Mouse (Mus musculus): Measurements from ENCODE around the gene Mtus2.
"Not testable (repeated sequence)": the region's sequence is repeated elsewhere in the genome, so short reads cannot be mapped to it uniquely, and the experiment has no call there.

Gene Mtus2

GRCm38 (mm10) chr5:148289951-148290350 lies 332.8 kb downstream of the Mtus2 start:
- no peak for DNase-seq

DNA sequence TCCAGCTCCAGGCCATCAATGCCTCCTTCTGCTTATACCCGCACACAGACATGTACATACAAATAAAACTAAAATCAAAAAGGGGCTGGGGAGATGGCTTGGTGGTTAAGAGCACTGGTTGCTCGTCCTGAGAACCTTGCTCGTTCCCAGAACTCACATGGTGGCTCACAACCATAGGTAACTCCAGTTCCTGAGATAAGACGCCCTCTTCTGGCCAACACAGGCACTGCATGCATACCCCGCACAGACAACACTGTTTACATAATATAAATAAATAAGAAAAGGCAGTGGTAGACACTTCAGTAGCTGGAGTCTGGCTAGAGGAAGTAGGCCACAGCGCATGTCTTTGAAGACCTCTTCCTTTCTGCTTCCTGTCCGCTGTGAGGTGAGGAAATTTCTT lies 335.7 kb downstream of the Mtus2 start:
- no peak for DNase-seq

GRCm38 (mm10) chr5:148293346-148293745 lies 336.2 kb downstream of the Mtus2 start:
- DNase-seq: peak; percentile 3

GRCm38 (mm10) chr5:148302968-148303367 lies 345.8 kb downstream of the Mtus2 start:
- DNase-seq: no peak

DNA sequence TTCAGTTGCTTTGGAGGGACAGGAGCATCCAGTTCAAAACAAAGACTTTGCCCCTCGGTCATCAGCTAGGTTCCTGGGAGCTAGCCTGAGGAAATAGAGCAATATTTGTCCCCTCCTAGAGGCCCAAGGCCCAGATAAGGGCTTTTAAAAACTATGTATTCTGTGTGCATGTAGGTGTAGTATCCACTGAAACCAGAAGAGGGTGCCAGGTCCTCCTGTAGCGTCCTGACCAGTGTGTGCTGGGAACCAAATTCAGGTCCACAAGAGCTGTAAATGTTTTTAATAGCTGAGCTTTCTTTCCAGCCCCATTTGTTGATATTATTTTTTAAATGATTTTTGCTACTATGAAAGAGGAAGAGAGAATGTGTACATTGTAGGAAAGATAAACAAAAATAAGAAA lies 347.0 kb downstream of the Mtus2 start:
- no peak for DNase-seq

DNA sequence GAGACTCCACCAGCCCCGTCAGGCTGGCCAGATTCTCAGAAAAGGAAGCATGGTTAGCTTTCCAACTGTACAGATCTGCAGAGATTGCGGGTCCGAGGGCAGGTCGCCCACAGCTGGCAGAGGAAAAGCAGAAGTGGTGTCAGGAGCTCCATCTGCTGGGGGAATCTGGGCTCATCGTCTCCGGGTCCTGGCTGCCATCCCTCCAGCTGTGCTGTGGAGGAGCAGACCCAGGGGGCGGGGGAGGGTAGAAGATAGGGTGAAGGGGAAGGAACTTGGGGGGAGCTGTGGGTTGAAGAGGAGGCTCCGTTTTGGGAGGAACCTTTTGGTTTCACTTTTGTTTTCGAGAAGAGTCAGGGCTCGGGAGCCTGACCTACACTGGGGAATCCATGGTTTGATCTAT lies 353.7 kb downstream of the Mtus2 start:
- no peak for DNase-seq

DNA sequence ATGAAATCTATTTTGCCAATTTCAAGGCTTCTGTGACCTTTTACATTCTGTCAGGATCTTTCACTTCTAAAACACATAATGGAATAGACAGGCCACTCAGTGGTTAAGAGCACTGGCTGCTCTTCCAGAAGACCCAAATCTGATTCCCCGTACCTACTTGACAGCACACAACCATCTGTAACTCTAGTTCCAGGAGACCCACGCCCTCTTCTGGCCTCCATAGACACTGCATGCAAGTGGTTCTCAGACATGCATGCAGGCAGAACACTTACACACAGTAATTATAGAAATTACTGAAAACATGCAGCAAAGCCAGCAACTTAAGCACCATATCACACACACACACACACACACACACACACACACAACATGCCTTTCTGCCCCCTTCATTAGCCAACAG lies 355.3 kb downstream of the Mtus2 start:
- no peak for DNase-seq

DNA sequence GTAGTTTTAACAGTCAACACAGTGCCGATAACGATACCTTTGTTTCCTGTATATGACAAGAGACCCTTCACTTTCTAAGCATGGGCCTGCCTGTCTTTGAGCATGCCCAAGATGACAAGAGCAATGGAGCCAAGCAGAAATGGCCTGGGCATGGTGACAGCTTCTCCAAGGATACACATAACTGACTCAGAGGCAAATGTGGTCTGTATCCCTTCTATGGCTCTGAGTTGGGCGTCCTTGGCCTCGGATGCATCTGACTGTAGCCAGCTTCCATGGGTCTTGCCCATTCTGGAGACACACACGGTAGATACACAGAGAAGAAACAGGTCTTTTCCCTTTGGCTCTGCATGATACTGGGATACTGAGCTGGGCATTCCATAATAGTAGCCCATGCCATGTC lies 357.8 kb downstream of the Mtus2 start:
- no peak for DNase-seq

DNA sequence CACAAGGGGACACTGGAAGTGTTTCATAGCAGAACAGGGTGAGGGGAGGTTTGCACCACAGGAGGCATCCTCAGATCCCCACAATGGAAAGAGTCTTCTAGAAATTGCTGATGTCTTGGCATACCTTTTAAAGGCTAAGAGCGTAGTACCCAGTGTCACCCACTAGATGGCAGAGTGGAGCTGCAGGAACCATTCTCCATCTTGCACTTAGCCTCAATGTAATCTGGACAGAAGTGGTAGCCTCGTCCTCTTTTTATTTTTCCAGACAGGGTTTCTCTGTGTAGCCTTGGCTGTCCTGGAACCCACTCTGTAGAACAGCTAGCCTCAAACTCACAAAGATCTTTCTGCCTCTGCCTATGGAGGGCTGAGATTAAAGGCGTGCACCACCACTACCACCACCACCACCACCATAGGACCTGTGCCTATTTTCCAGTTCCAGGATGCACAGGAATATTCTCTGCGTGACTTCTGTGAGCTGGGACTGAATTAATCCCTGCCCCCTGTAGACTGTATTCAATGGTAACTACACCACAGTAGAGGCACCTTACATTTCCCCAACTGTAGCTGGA lies 368.3 kb downstream of the Mtus2 start:
- DNase-seq: peak; percentile 26

DNA sequence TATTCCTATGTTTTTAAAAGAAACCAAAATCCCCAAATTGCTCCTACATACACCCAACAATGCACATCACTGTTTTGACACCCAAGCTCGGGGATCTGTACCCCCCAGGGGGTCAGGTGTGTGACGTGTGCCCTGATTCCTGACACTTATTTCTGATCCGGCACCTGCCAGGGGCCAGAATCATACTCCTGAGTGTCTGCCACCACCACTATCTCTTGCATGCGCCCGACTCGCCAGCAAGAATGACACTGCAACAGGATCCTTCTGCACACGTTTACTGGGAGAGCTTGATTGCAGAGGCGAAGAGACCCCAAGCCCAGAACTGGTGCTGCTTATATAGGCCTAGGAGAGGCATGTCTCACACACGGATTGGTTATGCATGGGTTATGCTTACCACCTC lies 369.2 kb downstream of the Mtus2 start:
- not testable (repeated sequence) for DNase-seq

- no peak for DNase-seq
Observed at GRCm38 (mm10) chr5:148328982-148329381, 371.9 kb downstream of the Mtus2 start.

- no peak for DNase-seq
Observed at GRCm38 (mm10) chr5:148331229-148331776, 374.2 kb downstream of the Mtus2 start.

DNA sequence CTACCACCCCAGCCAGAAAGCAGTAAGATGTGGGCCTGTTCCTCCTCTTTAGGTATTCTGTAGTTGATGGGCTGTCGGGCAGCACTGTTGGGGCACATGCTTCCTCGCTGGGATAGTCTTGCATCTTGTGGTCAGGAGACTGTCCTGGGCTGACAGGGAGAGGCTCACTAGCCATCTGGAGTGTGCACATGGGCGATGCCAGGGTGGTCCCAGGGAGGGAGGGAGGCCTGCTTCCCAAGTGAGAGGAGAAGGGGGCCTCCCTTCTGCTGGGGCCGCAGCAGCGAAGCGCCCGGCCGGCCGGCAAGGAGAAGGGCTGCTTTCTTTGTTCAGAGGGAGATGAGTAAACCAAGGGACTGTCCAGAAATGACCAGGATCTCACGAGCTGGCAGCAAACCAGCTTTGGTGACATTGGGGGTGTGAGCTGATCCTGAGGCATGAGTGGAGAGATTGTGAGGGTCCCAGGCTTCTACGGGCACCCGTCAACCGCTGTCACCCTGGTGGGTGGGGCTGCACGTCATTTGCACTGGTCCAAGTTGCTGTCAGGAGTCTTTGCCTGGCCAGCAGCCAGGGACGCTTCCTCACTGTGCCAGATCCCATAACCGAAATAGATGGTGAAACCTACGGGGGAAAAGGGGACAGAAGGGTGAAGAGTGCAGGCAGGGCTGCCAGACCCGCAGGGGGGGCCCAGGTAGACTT lies 375.0 kb downstream of the Mtus2 start:
- no peak for DNase-seq

DNA sequence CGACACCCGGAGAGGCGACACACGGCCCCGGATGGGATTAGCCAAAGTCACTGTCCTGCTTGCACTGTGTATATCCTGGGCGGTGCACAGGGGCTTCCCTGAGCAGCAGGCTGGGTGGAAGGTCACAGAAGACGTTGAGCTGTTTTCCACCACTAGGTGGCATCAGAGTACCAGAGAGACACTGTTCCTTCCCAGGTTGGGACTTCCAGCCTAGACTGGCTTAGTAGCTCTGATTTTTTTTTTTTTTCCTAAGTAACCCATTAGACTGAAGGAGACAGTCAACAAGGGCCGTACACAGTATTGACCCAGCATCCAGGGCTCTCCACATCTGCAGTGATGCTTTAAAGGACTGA lies 375.5 kb downstream of the Mtus2 start:
- peak; percentile 80 for DNase-seq

DNA sequence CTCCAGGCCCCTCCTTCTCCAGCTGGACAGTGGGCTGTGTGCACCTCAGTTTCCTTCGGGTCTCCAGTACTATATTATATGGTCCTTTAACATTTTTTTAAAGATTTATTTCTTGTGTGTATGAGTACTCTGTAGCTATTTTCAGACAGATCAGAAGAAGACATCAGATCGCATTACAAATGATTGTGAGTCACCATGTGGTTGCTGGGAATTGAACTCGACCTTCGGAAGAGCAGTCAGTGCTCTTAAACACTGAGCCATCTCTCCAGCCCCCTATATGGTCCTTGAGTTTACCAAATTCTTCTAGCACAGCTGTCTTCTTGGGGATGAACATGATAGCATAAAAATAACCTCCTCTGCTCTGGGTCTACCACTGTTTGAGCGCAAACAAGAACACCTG lies 382.0 kb downstream of the Mtus2 start:
- no peak for DNase-seq

- DNase-seq: peak; percentile 41
Observed at GRCm38 (mm10) chr5:148342061-148342741, 385.1 kb downstream of the Mtus2 start.

DNA sequence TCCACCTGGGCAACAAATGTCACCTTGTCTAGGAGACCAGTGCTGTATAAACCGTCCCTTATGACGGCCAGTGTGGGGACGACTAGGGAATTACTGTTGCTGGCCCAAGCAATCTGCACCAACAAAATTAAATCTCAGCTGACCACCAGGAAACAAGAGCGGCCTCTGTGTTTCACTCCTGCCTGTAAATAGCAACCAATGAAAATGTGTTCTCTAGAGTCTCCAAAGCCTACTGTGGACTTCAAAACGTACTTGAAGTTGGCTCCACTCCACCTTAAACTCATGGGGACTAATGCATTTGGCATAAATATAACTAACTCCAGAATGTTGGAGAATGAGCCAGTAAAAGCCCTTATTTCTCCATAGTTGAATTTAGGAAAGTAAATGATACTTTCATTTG lies 387.3 kb downstream of the Mtus2 start:
- DNase-seq: no peak

DNA sequence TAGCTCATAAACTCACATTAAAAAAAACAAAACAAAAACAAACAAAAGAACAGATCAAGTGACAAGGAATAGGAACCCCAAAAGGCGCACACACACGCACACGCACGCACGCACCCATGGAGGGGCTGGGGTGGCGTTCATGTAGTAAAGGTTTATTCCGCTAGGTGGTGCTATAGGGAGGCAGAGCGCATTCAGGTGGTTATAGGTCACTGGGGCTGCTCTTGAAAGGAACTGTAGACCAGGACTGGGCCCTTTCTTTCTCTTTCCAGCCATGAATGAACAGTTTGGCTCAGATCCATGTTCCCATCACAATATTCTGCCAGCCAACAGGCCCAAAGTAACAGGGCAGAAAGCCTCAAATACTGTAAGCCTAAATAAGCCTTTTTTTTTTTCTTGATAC lies 389.4 kb downstream of the Mtus2 start:
- no peak for DNase-seq

DNA sequence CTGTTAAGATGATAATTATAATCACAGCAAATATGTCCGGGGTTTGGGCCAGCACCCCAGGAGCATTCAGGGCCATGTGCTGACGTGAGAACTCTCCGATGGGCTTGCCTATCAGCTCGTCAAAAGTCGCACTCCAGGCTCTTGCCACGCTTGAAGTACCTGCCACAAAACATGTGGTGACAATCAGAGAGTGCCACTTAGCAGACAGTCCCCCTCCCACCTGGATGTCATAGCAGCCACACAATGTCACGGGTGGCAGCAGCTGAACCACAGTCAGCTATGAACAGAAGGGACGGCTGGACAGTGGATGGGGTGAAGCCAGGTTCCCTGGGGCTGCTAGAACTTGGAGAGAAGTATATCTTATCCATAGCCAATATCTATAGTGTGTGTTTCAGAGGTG lies 391.0 kb downstream of the Mtus2 start:
- DNase-seq: no peak

- DNase-seq: no peak
Observed at GRCm38 (mm10) chr5:148349327-148350011, 392.3 kb downstream of the Mtus2 start.

DNA sequence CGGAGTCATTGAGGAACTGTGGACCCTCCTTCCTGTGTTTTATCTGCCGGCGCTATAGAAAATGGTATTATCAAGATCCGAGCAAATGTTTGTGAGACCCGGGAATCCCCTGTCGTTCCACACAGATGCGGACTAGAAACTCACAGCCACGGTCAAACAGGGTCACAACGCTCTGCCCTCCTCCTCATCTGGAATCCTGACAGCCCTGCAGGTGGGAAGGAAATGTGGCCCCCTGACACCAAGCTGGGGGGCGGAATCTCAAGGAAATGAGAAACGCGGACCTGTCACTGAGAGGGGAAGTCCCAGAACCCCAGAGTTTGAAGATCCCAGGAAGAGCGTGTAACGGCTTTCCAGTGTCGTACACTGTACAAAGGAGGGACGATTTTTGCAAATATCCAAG lies 396.3 kb downstream of the Mtus2 start:
- no peak for DNase-seq

GRCm38 (mm10) chr5:148354536-148354935 lies 397.4 kb downstream of the Mtus2 start:
- DNase-seq: no peak

DNA sequence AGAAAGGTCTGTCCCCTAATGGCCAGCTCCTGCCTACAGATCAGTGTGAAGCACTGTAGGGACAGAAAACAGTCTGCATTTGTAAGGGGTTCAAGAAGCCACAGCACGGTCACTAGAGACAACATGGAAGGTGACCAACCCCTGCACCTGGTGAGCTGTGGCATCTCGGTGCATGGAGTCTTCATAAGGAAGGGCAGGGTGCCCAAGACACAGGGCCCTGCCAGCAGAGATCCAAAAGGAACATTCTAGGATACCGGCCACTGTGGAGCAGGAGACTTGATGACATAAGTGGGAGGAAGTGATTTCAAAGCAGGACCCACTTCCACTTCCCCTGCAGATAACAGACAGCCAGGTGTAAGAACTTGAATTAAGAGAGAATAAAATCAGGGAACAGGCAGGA lies 398.7 kb downstream of the Mtus2 start:
- DNase-seq: no peak

DNA sequence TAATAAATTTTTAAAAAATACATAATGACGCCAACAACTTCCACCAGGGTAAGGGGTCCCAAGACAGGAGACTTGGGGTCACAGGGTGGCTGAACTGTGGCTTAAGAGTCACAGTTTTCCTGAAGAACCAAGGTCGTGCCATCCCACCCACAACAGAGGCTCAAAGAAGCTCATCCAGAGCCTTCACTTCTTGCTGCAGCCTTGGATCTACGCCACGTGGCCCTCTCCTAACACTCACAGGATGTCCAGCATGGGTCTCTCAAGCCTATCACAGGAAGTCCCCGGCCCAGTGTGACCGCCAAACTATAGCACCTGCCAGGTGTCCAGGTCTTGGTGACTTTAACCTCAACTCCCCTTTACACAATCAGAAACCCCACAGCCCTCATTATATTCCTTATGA lies 400.0 kb downstream of the Mtus2 start:
- DNase-seq: no peak

Measured in kidney, adult 9 months (tissue).